Mouse (Mus musculus) forebrain, embryonic 10.5 days (tissue): ENCODE measurements around the gene Nyap2. TPM values are rescaled to one million over a fixed set of nuclear protein-coding genes. Genes with fewer than 3 reads are reported as not detected.

Experiments
- DNase-seq: peaks from one replicate; pipeline ENCODE4 v3.0.0-alpha.2; 2017; ENCODE audit warnings: low spot score; ENCODE audit errors: extremely low spot score
- H3K27ac ChIP-seq: fragments of 300-500 bp; sonication (generic); 2 replicates; pipeline ENCODE4 v1.5.1; 2016; ENCODE audit warnings: mild to moderate bottlenecking
- H3K27me3 ChIP-seq: fragments of 300-500 bp; sonication (generic); 2 replicates; pipeline ENCODE4 v1.6.1; 2016; ENCODE audit warnings: mild to moderate bottlenecking; ENCODE audit not compliant: poor library complexity, severe bottlenecking
- H3K36me3 ChIP-seq: fragments of 300-500 bp; sonication (generic); replicated peaks from 2 replicates; pipeline ENCODE4 v1.6.1; 2016; ENCODE audit warnings: mild to moderate bottlenecking, moderate library complexity
- H3K4me1 ChIP-seq: fragments of 300-500 bp; sonication (generic); 2 replicates; pipeline ENCODE4 v1.6.1; 2016
- H3K4me3 ChIP-seq: fragments of 300-500 bp; sonication (generic); 2 replicates; pipeline ENCODE4 v1.5.1; 2016; ENCODE audit warnings: mild to moderate bottlenecking, moderate library complexity
- H3K9me3 ChIP-seq: fragments of 300-500 bp; sonication (generic); 2 replicates; pipeline ENCODE4 v1.6.1; 2016; ENCODE audit warnings: mild to moderate bottlenecking, moderate library complexity
- WGBS: fragments of 180-500 bp; shearing (Covaris S2); methylation state at CpG from one replicate; pipeline ENCODE4 v1.1.7; 2016; 5-methylcytosine and 5-hydroxymethylcytosine counted together
- polyA plus RNA-seq: library from polyadenylated mRNA; unstranded; fragments of >200 nt; fragmentation: Nextera tagmentation; extraction: Ambion mirVana; gene quantifications from 2 replicates; pipeline ENCODE4 v1.2.1, GENCODE M21; 2016

The Nyap2 gene
- polyA plus RNA-seq, 1 experiment from 2014 or later, result 0.14 TPM

GRCm38 (mm10) chr1:81098950-81099349 lies 22.2 kb downstream of the Nyap2 start:
- peaks cover 35% of the 10 kb centered on the region for H3K4me1 ChIP-seq
- DNase-seq, result no peak
- WGBS, result 8% methylated on average over 1 of the region's 1 CpGs
- H3K36me3 ChIP-seq, result no peaks in the 10 kb centered on the region
- H3K27me3 ChIP-seq, result no peaks in the 10 kb centered on the region
- H3K9me3 ChIP-seq, result no peaks in the 10 kb centered on the region
- no peak overlapping the region for H3K4me3 ChIP-seq
- no peak overlapping the region for H3K27ac ChIP-seq

- H3K4me3 ChIP-seq, result no peak overlapping the region
- peaks cover 26% of the 10 kb centered on the region for H3K4me1 ChIP-seq
- no peak for DNase-seq
- WGBS, result 80% methylated on average over 1 of the region's 1 CpGs
- no peaks in the 10 kb centered on the region for H3K9me3 ChIP-seq
- no peaks in the 10 kb centered on the region for H3K27me3 ChIP-seq
- H3K36me3 ChIP-seq, result no peaks in the 10 kb centered on the region
- H3K27ac ChIP-seq, result no peak overlapping the region
Measured at GRCm38 (mm10) chr1:81101749-81102148, 25.0 kb downstream of the Nyap2 start.

DNA sequence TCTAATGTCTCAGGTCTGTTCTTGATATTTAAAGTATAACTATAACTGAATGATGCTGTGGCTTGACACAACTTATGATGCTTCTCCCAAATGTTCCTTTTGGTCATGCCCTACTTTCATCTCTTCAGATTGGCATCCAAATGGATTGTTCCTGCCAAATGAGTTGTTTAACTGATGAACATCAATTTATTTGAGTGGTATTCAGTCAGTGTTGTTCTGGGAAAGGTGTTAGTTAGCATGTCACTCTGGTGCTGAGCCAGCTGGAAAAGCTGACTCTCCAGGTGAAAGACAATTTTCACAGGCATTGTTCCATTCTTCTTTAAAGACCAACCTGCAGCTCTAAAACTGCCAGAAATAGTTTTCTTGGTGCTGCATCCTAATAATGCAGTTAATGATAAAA lies 43.0 kb downstream of the Nyap2 start:
- Histone ChIP-seq H3K36me3 (no peaks in the 10 kb centered on the region), H3K27me3 (no peaks in the 10 kb centered on the region), H3K4me1 (no peaks in the 10 kb centered on the region), H3K27ac (no peak overlapping the region), H3K9me3 (no peaks in the 10 kb centered on the region), H3K4me3 (no peak overlapping the region)
- no peak for DNase-seq

GRCm38 (mm10) chr1:81132007-81132712 lies 55.4 kb downstream of the Nyap2 start:
- Histone ChIP-seq H3K9me3 (no peaks in the 10 kb centered on the region), H3K27me3 (no peaks in the 10 kb centered on the region), H3K4me1 (peaks cover 6% of the 10 kb centered on the region; the same call in 1 of the 2 replicates), H3K4me3 (no peak overlapping the region), H3K27ac (no peak overlapping the region), H3K36me3 (no peaks in the 10 kb centered on the region)
- DNase-seq, result no peak
- WGBS, result 87% methylated on average over 8 of the region's 8 CpGs

GRCm38 (mm10) chr1:81143855-81144254 lies 67.1 kb downstream of the Nyap2 start:
- no peaks in the 10 kb centered on the region for H3K27me3 ChIP-seq
- DNase-seq, result no peak
- no peaks in the 10 kb centered on the region for H3K9me3 ChIP-seq
- no peak overlapping the region for H3K27ac ChIP-seq
- H3K36me3 ChIP-seq, result no peaks in the 10 kb centered on the region
- no peaks in the 10 kb centered on the region for H3K4me1 ChIP-seq
- H3K4me3 ChIP-seq, result no peak overlapping the region

GRCm38 (mm10) chr1:81145576-81145975 lies 68.8 kb downstream of the Nyap2 start:
- Histone ChIP-seq H3K9me3 (no peaks in the 10 kb centered on the region), H3K4me3 (no peak overlapping the region), H3K36me3 (no peaks in the 10 kb centered on the region), H3K27me3 (no peaks in the 10 kb centered on the region), H3K27ac (no peak overlapping the region), H3K4me1 (no peaks in the 10 kb centered on the region)
- DNase-seq, result no peak

DNA sequence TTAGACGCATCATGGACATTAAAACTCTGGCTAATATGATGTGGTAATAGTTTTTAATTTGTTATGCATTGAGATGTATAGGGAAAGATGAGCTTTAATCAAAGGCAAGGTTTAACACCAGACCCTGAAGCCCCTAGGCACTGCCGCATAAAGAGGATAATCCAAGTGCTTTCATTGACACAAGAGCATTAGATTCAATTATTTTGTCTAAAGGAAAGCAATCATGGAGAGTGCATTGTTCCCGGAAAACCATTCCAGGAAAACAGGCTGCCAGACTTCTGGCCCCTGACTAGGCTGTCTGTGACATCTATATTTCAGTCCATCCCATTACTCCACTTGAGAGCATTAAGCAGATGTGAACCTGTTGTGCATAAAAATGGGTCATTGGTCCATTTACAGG lies 92.5 kb downstream of the Nyap2 start:
- peaks cover 5% of the 10 kb centered on the region; the same call in 1 of the 2 replicates for H3K4me1 ChIP-seq
- WGBS, result 39% methylated on average over 3 of the region's 3 CpGs
- DNase-seq, result no peak

DNA sequence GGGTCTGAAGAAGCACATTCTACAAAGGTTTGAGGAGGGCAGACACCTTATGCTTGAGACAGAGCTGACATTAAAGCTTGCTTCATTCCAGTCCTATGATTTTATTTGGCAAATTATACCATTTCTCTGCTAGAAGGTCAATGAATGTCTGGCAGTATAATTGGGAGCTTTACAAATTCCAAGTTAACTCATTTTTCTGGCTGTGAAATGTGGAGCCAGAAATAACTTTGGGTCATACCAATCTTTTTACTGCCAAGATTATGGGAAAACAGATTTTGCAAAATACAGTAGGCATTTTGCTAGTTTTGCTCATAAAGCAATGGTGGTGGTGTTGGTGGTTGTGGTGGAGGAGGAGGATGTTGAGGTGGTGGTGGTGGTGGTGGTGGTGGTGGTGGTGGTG lies 96.0 kb downstream of the Nyap2 start:
- Histone ChIP-seq H3K4me1 (peaks cover 5% of the 10 kb centered on the region; the same call in 1 of the 2 replicates), H3K27ac (no peak overlapping the region), H3K36me3 (no peaks in the 10 kb centered on the region), H3K9me3 (no peaks in the 10 kb centered on the region), H3K4me3 (no peak overlapping the region), H3K27me3 (no peaks in the 10 kb centered on the region)
- DNase-seq, result no peak

More for the DNA sequence above, 92.5 kb downstream of the Nyap2 start:
- Histone ChIP-seq H3K9me3 (no peaks in the 10 kb centered on the region), H3K27ac (no peak overlapping the region), H3K27me3 (no peaks in the 10 kb centered on the region), H3K36me3 (no peaks in the 10 kb centered on the region), H3K4me3 (no peak overlapping the region)

- WGBS, result 85% methylated on average over 1 of the region's 1 CpGs
- Histone ChIP-seq H3K27me3 (no peaks in the 10 kb centered on the region), H3K4me1 (peaks cover 5% of the 10 kb centered on the region; the same call in 1 of the 2 replicates), H3K27ac (no peak overlapping the region), H3K4me3 (no peak overlapping the region), H3K9me3 (no peaks in the 10 kb centered on the region), H3K36me3 (no peaks in the 10 kb centered on the region)
- no peak for DNase-seq
Measured at GRCm38 (mm10) chr1:81173303-81173702, 96.6 kb downstream of the Nyap2 start.

DNA sequence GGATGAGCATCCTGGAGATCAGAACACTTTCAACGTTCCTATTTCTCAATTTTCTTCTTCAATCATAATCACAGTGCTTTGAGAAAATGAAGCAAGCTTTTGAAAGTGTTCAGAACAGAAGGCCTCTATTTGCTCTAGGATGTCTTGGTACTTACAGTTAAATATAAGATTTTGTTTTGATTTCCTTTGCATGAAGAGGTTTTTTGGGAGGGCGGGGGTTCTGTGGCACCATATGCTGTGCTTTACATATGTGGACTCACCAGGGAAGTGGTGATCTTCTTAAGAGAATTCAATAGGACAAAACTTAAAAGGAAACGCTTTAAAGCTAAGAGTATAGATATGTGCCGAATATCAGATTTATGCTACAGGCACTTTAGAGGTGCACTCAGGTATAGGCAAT lies 103.0 kb downstream of the Nyap2 start:
- H3K9me3 ChIP-seq, result no peaks in the 10 kb centered on the region
- H3K36me3 ChIP-seq, result no peaks in the 10 kb centered on the region
- no peaks in the 10 kb centered on the region for H3K27me3 ChIP-seq
- 0 out of 2 replicates have a peak, but pooled peaks cover 5% of the 10 kb centered on the region for H3K4me1 ChIP-seq
- H3K4me3 ChIP-seq, result no peak overlapping the region
- 89% methylated on average over 4 of the region's 4 CpGs for WGBS
- no peak for DNase-seq
- no peak overlapping the region for H3K27ac ChIP-seq

GRCm38 (mm10) chr1:81180686-81181085 lies 103.9 kb downstream of the Nyap2 start:
- H3K36me3 ChIP-seq, result no peaks in the 10 kb centered on the region
- no peak overlapping the region for H3K27ac ChIP-seq
- H3K9me3 ChIP-seq, result no peaks in the 10 kb centered on the region
- WGBS, result 86% methylated on average over 3 of the region's 3 CpGs
- no peaks in the 10 kb centered on the region for H3K27me3 ChIP-seq
- DNase-seq, result no peak
- H3K4me3 ChIP-seq, result no peak overlapping the region
- H3K4me1 ChIP-seq, result 0 out of 2 replicates have a peak, but pooled peaks cover 5% of the 10 kb centered on the region

- H3K36me3 ChIP-seq, result no peaks in the 10 kb centered on the region
- H3K9me3 ChIP-seq, result no peaks in the 10 kb centered on the region
- H3K4me1 ChIP-seq, result no peaks in the 10 kb centered on the region
- H3K27me3 ChIP-seq, result no peaks in the 10 kb centered on the region
- H3K27ac ChIP-seq, result no peak overlapping the region
- WGBS, result 94% methylated on average over 2 of the region's 2 CpGs
- no peak overlapping the region for H3K4me3 ChIP-seq
- no peak for DNase-seq
Measured at GRCm38 (mm10) chr1:81209536-81209935, 132.8 kb downstream of the Nyap2 start.

DNA sequence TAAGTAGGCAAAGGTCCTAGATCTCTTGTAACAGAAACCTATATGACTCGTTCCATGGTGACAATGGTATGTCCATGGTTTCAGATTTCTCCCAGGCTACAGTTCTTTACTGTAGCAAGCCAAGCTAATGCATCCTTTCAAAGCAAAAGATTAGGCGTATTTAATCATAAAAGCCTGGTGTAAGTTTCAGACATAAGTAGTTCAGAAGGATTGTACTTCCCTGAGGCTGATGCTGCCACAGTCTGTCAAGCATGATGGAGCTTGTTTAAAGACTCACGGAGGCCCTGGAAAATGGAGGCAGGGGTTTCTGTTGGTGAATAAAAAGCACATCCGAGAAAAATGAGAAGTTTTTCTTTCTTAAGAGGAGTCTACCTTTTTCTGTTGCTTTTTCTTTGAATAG lies 134.7 kb downstream of the Nyap2 start:
- DNase-seq, result no peak
- 82% methylated on average over 4 of the region's 4 CpGs for WGBS
- no peaks in the 10 kb centered on the region for H3K9me3 ChIP-seq
- no peak overlapping the region for H3K4me3 ChIP-seq
- H3K36me3 ChIP-seq, result no peaks in the 10 kb centered on the region
- H3K27me3 ChIP-seq, result no peaks in the 10 kb centered on the region
- H3K4me1 ChIP-seq, result no peaks in the 10 kb centered on the region
- no peak overlapping the region for H3K27ac ChIP-seq

- Histone ChIP-seq H3K27ac (no peak overlapping the region), H3K4me3 (no peak overlapping the region), H3K27me3 (no peaks in the 10 kb centered on the region), H3K9me3 (no peaks in the 10 kb centered on the region), H3K36me3 (no peaks in the 10 kb centered on the region), H3K4me1 (no peaks in the 10 kb centered on the region)
- DNase-seq, result no peak
- WGBS, result 48% methylated on average over 1 of the region's 1 CpGs
Measured at GRCm38 (mm10) chr1:81219790-81220189, 143.0 kb downstream of the Nyap2 start.
